Mouse (Mus musculus) heart, adult 2 months (tissue): ENCODE measurements at regions not wholly inside any gene's neighbourhood (a gene's known extent, or its start where the extent isn't known, plus 50 kb on each side); places are given as distances from the start of the nearest gene placed in this dataset.

Experiments
- CTCF ChIP-seq: fragments of 200-600 bp; IDR thresholded peaks from 2 replicates; pipeline ENCODE4 v1.8.1; 2022; ENCODE audit warnings: antibody characterized with exemption, mild to moderate bottlenecking, moderate library complexity
- EP300 ChIP-seq: fragments of 200-500 bp; IDR thresholded peaks from 2 replicates; pipeline ENCODE4 v1.6.1; 2011; ENCODE audit warnings: low read depth, low read length, control low read depth; ENCODE audit not compliant: insufficient read depth
- POLR2A ChIP-seq: fragments of 200-500 bp; IDR thresholded peaks from 2 replicates; pipeline ENCODE4 v1.6.1; 2011; ENCODE audit warnings: mild to moderate bottlenecking, low read depth, low read length, control low read depth; ENCODE audit not compliant: insufficient read depth

- no peak for TF ChIP-seq POLR2A
- no peak for TF ChIP-seq EP300
- TF ChIP-seq CTCF: no peak
Observed at GRCm38 (mm10) chr16:29871395-29871794, 192.8 kb upstream of the Hes1 start.
